Mouse (Mus musculus) B cell, adult 62 days (primary cell): ENCODE results near the gene Gm4871. TPM values are rescaled to one million over a fixed set of nuclear protein-coding genes. Genes with fewer than 3 reads are reported as not detected.

ENCODE experiments used
- total RNA-seq: library from RNA; stranded (reverse); gene quantifications from 4 replicates; pipeline ENCODE4 v1.2.4, GENCODE M21; 2023

Gm4871 gene
- not detected in 4 replicates for total RNA-seq

DNA sequence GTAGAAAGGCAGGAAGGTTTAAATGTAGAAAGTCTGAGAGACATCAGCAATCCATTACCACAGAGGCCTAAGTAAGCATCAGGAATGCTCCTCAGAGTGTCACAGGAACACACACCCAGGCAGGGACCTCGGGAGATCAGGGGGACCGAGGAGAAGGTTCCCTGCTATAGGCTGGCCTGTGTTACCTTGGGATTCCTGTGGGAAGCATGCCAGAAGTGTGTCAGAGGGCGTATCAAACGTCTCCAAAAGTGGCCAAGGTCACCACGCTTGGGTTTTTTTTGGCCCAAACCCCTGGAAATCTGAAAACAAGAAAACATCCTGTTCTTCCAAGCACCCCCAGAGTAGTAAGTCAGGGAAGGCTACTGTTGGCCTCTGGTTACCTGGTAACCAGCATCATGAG is at the start of gene Gm4871:
Gene Gm4871, minus strand, starts transcription at position 364 of the 400 bp plus-strand sequence.

DNA sequence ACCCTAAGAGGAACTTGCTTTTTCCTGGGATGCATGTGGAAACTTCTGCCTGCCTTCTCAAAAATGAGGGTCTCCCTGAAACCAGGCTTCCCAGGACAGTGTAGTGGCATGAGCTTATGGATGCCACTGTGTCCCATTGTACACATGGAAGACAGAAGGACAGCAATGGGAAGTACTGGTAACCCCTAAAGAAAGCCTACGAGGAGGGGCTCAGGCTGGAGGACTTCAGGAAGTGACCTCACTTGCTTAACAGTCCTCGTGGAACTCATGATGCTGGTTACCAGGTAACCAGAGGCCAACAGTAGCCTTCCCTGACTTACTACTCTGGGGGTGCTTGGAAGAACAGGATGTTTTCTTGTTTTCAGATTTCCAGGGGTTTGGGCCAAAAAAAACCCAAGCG is 10.1 kb upstream of the Gm4871 start, which contains the start of gene 1700018F24Rik:
Gene 1700018F24Rik, plus strand, starts transcription at position 301 of the 400 bp plus-strand sequence.

Other genes starting within 250 kb of the Gm4871 start
- gene Smurf1, start 66.9 kb downstream of the Gm4871 start, total RNA-seq: 22.4 to 27.4 TPM (median 25.2 TPM) in 4 replicates
- gene 1700018F24Rik, start 10.2 kb upstream of the Gm4871 start, total RNA-seq: not detected in 4 replicates
- 93.6 to 105 TPM (median 99.4 TPM) in 4 replicates for gene Arpc1a, start 51.1 kb upstream of the Gm4871 start, total RNA-seq
- gene Kpna7, start 51.3 kb upstream of the Gm4871 start, total RNA-seq: not detected in 4 replicates
- 434 to 448 TPM (median 440 TPM) in 4 replicates for gene Arpc1b, start 81.5 kb upstream of the Gm4871 start, total RNA-seq
- gene Pdap1, start 107.5 kb upstream of the Gm4871 start, total RNA-seq: 43.4 to 52.0 TPM (median 47.8 TPM) in 4 replicates
- gene Bud31, start 107.6 kb upstream of the Gm4871 start, total RNA-seq: 222 to 230 TPM (median 230 TPM) in 4 replicates
- gene Ptcd1, start 134.4 kb upstream of the Gm4871 start, total RNA-seq: 16.7 to 22.1 TPM (median 20.1 TPM) in 4 replicates
- gene Cpsf4, start 134.5 kb upstream of the Gm4871 start, total RNA-seq: 36.2 to 42.6 TPM (median 38.4 TPM) in 4 replicates
- 128 to 151 TPM (median 137 TPM) in 4 replicates for gene Atp5j2, start 159.3 kb upstream of the Gm4871 start, total RNA-seq
- 30.8 to 34.9 TPM (median 31.8 TPM) in 4 replicates for gene Zkscan14, start 169.1 kb upstream of the Gm4871 start, total RNA-seq
- 9.0 to 10.5 TPM (median 10.1 TPM) in 4 replicates for gene Zkscan5, start 171.8 kb upstream of the Gm4871 start, total RNA-seq
- 73.3 to 88.8 TPM (median 82.3 TPM) in 4 replicates for gene Zfp655, start 199.0 kb upstream of the Gm4871 start, total RNA-seq
- 30.8 to 41.1 TPM (median 35.0 TPM) in 4 replicates for gene Zscan25, start 247.7 kb upstream of the Gm4871 start, total RNA-seq